Mouse (Mus musculus) right cerebral cortex, postnatal 25 days (tissue): ENCODE measurements at regions not wholly inside any gene's neighbourhood (a gene's known extent, or its start where the extent isn't known, plus 50 kb on each side); places are given as distances from the start of the nearest gene placed in this dataset.

Experiments used
- DNase-seq: peaks from one replicate; pipeline ENCODE4 v3.0.0; 2022

DNA sequence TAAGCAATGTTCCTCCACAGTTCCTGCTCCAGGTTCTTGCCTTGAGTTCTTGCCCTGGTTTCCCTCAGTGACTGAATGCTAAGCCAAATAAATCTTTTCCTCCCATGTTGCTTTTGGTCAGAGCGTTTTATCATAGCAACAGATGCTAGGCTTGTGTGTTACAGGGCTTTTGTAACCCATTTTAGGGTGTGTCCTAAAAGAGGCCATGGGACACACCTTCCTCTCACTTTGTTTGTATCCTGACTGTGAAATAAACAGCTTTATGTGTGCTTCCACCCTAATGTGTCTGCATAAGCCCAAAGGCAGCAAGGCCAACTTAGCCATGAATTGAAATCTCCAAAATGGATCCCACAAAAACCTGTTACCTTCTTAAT is 53.9 kb upstream of the Parp11 start:
- DNase-seq: no peak

DNA sequence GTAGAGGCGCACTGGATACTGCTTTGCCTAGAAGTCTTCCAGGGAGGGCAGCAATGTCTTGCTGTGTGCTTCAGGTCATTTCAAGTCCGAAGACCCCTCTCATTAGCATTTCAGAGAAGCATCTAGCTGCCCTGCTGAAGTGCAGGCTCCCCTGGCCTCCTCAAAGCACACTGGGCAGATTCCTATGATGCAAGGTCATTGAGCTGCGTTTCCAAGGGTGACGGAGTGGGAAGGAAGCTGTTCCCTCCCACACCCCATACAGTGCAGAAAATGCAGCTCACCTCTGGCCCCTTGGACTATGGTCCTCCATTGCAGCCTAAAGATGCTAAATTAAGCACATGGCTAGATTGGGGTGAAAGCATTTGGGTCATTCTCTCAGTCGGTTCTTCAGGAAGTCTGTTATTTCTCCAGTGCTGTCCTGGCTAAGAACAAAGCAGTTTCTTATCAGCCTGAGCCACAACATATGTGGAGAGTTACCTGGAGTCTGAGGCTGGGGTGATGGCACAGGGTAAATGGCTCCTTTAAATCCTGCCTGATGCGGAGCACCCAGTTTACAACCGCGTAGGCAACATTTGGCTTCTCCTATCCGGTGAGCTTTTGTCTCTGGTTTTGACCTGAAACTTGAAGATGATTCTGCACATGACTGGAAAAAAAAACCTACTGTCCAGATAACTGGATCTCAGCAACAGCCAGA is 52.6 kb upstream of the Parp11 start:
- no peak for DNase-seq
